Mouse (Mus musculus): Measurements from ENCODE around the gene Cabp4.
A peak's percentile ranks its signal among the peaks of the same experiment; 100 is the strongest.
"Not testable (repeated sequence)": the region's sequence is repeated elsewhere in the genome, so short reads cannot be mapped to it uniquely, and the experiment has no call there.

Cabp4 gene

DNA sequence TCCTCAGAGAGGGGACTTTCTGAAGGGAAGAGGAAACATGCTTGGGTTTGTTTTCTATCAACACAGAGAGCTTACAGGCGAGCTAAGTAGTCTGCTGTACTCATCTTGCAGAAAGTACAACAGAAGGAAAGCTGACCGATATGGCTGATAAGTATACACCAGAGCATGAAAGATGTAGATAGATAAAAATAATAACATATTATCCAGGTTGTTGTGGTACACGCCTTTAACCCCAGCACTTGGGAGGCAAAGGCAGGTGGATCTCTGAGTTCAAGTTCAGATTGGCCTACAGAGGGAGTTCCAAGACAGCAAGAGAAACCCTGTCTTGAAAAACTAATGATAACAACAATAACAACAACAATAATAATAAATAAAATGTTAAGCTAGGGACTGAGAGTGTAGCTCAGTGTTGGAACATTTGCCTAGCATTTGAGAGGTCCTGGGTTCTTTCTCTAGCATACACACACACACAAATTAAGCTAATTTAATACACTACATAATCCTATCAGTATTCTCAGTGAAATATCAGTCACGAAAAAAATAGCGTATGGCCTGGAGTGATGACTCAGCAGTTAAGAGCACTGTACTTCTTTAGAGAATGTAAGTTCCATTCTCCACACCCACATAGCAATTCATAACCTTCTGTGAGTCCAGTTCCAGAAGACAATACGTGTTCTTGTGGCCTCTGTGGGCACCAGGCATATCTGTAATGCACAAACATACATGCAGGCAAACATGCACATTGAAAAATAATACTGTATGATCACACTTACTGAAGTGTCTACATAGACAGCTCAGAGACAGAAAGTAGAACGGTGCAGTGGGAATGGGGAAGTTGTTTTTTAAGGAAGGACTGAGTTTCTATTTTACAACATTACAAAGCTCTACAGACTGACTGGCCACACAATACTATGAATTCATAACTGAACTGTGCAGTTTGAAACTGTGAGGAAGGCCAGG lies 21.1 kb downstream of the Cabp4 start:
- DNase-seq = no peak

DNA sequence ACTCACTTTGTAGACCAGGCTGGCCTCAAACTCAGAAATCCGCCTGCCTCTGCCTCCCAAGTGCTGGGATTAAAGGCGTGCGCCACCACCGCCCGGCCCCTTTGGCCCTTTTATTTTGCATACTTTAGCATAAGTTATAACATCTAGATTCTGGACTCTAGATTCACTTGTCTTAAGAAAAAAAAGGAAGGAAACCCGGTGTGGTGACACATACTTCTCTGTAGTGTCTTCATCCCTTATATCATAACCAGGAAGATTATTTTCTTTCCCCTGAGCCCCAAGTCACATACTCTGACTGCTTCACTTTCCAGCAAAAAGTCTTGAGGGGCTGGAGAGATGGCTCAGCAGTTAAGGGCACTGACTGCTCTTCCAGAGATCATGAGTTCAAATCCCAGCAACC lies 21.9 kb downstream of the Cabp4 start:
- not testable (repeated sequence) for DNase-seq

DNA sequence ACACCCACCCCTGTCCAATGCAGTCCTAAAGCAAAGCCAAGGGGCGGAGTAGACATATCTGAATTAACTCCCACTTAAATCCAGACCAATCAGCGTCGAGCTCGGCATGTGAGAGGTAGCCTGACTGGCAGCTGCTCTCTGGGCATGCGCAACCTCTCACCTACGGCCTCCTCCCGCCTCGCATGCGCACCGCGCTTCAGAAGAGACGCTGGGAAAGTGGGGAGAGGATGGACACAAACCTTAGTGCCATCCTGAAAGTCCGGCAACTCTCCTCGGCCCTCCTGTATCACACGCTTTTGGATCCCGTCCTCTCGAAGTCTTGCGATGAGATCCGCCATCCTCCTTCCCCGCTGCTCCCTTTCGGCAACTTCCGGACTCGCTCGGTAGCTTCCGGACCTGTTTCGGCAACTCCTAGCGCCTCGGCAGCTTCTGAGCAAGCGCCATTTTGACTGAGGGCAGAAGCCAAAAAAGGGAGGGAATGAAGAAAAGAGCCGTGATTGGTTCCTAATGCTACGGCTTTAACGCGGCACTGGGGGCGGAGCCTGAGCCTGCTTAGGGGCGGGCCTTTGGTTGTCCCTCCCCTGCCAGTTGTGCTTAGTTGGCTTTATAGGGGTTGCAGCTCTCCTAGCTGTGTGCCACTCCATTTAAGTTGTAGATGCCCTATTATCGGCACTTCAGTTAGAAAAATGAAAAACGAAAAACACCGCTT lies 22.6 kb downstream of the Cabp4 start:
- peak; percentile 100 for DNase-seq

DNA sequence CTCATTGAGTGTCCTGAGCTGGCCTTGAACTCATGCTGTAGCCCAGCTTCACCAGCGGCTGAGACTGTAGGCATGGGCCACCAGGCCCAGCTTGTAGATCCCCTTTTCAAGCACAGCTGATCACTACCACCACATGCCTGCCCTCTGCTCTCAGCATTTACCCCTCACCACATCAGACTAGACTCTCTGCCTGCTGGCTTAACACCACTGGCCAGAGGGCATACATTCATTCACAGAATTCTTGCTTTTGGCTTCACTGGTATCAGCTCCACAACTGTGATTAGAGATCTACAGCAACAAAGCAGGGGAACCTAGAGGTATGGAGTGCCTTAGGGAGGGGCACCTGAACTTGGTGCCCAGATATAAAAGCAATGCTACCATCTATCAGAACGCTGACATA lies 23.3 kb downstream of the Cabp4 start:
- no peak for DNase-seq

DNA sequence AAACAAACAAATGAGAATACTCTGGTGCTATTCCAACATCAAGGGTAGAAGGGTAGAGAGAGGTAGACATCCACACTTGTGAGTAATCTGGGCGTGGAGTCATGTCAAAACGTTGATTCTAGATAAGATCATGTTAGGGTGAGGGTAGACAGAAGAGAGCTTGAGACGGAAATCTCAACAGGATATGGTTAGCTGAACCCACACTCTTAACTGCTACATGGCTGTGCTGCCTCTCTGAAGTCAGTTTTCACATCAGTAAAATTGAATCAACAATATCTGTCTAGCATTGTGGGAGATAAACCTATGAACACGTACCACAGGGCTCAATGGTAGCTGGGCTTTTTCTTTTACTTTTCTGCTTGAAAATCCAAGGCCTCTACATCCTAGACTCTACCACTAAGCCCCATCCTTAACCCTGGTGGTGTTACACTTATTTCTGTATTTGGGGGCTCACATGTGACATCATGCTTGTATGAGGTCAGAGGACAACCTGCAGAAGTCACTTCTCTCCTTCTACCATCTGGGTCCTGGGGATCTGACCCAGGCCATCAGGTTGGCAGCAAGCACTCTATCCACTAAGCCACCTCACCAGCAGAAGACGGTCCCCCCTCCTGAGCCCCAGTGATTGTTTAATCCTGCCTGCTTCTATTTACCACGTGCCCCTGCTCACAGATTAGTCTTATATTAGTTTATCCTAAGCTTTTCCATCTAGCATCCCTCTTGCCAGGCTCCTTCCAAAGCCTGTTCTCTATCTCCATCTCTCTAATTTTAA lies 23.9 kb downstream of the Cabp4 start:
- no peak for DNase-seq

DNA sequence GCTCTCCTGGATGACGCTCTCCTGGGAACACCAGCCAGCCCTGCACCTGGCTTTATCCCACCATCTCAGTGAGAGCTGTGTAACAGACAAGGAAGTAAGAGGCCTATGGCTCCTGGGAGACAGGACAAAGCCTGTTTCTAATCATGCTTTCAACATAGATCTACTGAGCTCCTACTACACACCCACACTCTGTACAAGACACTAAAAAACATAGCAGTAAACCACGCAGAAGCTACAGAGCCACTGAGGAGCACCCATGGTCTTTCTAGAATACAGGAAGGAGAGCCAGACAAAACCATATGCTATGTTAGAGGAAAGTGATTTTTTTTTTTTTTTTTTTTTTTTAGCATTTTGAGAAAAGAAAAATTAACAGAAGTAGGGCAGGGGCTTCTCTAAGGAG lies 25.5 kb downstream of the Cabp4 start:
- no peak for DNase-seq

DNA sequence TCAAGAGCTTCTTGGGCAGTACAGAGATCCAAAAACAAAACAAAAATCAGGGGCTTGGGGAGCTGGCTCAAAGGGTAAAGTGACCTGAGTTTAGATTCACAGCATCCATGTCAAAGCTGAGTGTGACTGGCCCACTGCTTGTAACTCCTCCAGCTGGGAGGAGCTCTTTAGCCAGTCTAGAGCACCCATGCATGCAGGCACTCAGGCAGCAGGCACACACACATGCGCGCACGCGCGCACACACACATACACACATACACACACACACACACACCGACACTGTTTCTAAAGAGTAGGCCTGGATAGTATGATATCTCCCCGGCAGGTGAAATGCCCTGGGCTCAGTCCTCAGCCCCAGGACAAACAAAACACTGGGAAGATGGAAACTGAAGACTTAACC lies 26.8 kb downstream of the Cabp4 start:
- DNase-seq = no peak

DNA sequence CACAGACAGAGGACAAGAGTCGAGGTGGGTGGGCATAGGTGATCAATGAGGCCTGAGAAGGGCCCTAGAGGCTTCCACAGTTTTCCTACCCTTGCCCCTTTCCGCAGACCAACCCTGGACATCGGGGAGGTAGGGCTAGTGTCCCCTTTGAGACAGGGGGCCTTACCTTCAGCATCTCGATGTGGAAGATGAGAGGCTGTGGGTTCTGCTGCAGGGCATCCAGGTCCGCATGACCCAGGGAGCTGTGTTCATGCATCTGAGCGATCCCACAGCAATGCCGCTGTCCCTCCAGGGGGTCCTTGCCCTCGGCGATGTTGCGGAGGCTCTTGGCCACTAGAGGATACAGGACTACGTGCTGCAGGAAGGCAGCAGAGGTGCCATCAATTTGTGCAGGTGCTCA lies 28.0 kb downstream of the Cabp4 start:
- no peak for DNase-seq

DNA sequence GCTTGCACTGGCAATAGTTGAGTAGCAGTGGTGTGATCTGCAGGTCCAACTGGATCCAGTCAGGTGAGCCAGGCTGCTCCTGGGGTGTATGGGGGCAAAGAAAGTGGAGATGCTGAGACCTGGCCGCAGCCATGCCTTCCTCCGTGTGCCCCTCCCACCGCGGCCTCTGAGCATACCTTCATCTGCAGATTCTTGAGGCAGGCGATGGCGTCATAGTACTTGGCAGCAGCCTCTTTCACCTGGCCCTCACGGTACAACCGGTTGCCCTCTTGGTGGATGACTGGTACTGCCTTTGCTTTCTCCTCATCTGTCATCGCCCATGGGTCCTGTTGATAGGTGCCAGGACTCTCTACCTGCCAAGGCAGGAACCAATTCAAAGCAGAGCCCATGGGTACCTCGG lies 28.7 kb downstream of the Cabp4 start:
- no peak for DNase-seq

DNA sequence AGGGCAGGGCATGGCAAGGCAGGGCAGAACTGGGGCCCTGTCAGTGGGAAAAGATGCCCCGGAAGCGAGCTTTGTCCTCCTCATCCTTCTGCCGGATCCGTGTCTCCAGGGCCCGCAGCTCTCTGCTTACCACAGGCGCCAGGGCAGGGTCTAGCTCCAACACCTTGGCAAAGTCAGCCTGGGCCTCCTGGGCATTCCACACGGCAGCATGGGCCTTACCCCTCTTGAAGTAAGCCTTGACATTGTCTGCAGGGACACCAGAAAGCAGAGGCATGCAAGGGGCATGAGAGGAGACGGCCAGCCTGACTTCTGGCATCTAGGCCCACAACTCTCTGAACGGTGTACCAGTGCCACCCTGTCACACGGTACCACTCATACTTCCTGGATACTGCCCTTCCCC lies 29.3 kb downstream of the Cabp4 start:
- no peak for DNase-seq

DNA sequence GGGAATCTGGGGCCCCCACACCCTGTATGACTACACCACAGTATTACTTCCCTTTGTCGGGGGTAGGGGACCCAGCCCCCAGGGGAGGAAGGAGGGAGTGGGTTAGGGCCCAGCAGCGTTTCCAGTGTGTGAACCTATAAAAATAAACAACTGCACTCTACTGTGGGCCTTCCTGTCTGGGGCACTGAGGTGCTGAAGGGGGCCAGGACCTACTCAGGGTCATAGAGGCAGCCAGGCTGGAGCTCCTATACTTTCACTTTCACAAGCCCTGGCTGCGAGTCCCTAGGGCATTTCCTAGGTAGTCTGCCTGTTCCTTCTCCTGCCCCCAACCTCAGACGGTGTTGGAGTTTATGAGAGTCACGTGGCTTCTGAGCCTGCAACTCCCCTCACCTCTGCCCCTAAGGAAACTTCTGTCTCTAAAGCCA lies 30.0 kb downstream of the Cabp4 start:
- peak; percentile 67 for DNase-seq

DNA sequence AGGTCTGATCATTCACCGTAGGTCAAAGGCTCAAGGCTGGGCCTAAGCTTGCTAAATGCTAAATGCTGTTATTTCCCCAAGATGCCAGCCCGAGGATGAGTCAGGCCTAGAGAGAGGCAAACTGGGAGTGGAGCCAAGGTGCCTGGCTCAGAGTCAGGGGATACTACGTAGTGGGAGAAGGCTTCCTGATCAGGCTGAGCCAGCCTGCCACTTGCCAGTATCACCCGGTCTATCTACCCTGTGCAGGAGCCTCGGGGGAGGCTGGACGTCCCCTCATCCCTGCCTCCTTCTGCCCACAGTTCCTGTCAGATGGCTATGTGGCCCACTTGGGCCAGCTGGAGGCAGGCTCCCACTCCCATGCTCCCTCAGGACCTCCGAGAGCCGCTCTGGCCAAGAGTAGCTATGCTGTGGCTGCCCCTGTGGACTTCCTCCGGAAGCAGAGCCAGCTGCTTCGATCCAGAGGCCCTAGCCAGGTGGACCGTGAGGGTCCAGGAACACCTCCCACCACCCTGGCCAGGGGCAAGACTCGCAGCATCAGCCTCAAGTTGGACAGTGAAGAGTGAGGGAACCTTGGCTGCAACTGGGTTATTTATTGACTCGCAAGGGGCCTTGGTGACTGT lies 30.5 kb downstream of the Cabp4 start:
- DNase-seq = peak; percentile 91

DNA sequence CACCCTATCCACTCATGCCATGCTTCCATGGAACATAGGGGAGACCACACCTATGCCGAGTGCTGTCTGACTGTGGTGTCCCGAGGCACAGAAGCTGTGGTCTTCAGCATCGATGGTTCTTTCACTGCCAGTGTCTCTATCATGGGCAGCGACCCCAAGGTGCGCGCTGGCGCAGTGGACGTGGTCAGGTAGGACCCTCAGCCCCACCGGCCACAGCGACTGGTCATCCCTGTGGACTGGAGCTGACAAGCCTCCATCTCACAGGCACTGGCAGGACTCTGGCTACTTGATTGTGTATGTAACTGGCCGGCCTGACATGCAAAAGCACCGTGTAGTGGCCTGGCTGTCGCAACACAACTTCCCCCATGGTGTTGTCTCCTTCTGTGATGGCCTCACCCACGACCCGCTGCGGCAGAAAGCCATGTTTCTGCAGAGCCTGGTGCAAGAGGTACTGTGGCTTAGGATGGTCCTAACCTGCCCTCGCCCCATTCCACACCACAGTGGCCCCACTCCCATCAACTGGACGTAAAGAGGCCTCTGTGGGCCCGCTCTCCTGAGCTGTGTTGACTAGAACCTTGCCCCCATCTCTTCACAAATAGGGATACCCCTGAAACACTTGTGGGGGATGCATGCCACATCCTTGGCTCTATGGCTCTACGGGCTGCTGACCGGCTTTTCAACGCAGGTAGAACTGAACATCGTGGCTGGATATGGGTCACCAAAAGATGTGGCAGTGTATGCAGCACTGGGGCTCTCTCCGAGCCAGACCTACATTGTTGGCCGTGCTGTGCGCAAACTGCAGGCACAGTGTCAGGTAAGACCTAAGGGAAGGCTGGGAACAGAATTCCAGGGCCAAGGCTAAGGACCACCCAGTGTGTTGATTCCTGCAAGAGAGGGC lies 31.5 kb downstream of the Cabp4 start:
- no peak for DNase-seq

DNA sequence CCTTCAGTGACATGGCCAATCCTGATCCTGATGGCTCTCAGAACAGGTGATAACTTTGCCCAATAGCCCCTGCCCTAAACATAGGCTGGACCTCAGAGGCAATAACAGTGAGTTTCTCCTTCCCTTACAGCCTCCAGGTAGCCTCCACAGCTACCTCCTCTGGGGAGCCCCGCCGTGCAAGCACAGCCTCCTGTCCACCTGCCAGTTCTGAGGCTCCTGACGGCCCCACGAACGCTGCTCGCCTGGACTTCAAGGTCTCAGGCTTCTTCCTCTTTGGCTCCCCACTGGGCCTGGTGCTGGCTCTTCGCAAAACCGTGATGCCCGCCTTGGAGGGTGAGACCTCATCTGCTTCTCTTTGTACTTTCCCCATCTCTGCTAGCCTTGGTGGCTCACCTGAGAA lies 35.3 kb downstream of the Cabp4 start:
- DNase-seq = no peak

DNA sequence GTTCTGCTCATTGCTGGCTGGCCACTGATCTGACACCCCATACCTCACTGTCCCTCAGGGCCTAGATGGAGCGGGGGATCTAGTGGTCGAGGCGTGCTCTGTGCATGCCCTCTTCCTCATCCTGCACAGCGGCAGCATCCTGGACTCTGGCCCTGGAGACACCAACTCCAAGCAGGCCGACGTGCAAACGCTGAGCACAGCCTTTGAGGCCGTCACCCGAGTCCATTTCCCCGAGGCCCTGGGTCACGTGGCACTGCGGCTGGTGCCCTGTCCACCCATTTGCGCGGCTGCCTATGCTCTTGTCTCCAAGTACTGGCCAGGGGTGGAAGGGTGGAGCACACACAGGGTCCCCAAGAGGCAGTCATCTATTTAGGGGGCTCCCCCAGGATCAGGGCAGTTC lies 37.2 kb downstream of the Cabp4 start:
- no peak for DNase-seq

DNA sequence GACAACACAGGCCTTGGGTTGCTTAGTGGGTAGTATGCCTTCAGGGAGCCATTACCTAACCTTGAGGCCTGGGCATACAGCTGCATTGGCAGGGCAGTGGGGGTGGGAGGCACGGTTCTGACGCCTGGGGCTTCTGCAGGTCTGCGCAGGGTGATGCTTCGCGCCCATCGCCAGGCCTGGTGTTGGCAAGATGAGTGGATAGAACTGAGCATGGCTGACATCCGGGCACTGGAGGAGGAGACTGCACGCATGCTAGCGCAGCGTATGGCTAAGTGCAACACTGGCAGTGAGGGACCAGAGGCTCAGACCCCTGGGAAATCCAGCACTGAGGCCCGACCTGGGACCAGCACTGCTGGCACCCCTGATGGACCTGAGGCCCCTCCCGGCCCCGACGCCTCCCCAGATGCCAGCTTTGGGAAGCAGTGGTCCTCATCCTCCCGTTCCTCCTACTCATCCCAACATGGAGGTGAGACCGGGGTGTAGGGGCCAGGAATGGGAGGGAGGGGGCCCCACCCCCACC lies 39.1 kb downstream of the Cabp4 start:
- DNase-seq = no peak

DNA sequence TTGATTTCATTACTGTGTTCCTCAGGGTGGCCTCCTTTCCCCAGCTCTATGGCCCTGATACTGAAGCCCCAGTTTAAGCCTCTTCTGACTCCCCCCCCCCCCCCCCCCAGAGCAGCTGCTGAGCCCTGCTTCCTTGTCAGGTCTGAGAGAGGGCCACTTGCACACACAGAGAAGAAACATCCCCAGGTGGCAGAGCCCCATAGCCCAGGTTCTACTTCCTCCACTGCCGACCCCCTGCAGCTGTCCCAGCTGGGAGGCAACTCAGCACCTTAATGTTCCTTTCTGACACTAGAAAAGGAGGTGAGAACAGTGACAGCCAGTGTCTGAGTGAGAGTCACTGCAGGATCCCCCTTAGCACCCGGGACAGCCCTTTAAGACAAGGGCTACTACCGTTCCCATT lies 40.0 kb downstream of the Cabp4 start:
- DNase-seq = no peak

DNA sequence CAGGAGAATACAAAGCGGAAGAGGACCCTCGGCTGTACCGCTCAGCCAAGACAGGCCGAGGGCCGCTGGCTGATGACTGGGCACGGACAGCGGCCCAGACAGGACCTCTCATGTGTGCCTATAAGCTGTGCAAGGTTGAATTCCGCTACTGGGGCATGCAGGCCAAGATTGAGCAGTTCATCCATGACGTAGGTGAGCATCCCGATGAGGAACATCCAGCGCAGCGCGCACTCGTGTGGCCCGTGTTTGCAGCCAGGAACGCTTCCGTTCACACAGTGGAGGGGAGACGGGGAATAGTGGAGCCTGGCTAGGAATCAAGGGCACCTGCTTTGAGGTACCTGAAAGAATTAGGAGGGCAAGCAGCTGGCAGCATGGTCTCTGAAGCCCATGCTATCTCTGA lies 40.5 kb downstream of the Cabp4 start:
- no peak for DNase-seq

DNA sequence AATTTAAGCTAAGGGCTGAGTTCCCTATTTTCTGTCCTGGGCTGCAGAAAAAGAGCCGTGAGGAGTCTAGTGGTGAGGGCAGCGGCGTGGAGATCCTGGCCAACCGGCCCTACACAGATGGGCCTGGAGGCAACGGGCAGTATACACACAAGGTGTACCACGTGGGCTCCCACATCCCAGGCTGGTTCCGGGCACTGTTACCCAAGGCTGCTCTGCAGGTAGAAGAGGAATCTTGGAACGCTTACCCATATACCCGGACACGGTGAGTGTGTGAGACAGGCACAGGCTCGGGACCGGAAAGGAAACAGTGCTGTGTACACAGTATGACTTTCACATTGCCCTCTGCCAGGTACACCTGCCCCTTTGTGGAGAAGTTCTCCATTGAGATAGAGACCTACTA lies 41.2 kb downstream of the Cabp4 start:
- no peak for DNase-seq

DNA sequence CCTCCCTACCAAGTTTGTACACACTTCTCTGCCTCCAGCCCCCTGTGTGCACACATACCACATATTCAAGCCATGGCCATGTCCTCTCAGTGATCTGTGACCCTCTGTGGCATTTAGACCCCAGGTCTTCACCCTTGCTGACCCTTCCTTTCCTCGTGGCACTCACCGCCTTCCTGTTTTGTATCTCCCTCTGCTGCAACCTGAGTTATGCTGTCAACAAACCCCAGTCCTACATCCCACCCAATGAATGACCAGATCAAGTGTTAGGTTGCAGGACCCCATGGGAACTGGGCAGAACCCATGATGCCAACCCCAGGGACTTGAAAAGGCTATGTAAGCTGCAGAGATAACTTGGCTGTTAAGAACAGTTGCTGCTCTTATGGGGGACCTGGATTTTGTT lies 41.8 kb downstream of the Cabp4 start:
- no peak for DNase-seq

DNA sequence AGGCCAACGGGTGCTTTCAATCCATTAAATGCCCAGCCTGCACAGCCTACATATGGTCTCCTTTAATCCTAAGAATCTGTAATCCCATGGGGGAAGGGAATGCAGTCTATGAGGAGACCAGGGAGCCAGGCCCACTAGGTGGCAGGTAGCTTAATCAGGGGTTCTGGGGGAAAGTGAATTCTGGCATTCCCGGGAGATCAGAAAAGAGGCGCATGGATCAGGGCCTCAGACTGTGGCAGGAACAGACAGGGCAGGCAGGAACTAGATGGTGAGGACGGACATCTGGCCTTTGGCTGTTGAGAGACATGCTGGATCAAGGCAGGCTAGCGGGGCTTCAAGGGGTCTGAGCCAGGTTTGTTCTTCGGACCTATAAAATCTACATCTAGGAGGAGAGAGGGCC lies 42.4 kb downstream of the Cabp4 start:
- no peak for DNase-seq
